Mouse (Mus musculus) urinary bladder, postnatal 4 days (tissue): ENCODE results near the gene Rps6kl1.
A peak's percentile ranks its signal among the peaks of the same experiment; 100 is the strongest.

ENCODE experiments used
- DNase-seq, 2 experiments: peaks; one replicate each; pipeline ENCODE4 v3.0.0; 2021 to 2022; ENCODE audit warnings: low spot score in 2 of 2

The Rps6kl1 gene

GRCm38 (mm10) chr12:85151002-85151774 lies at the start of gene Rps6kl1:
TSS of gene Rps6kl1 (minus strand) at chr12:85151264.
- no peak for DNase-seq

GRCm38 (mm10) chr12:85199954-85200353 lies 48.9 kb upstream of the Rps6kl1 start:
- DNase-seq = no peak

- DNase-seq = no peak
These were observed 46.9 kb upstream of the Rps6kl1 start for GRCm38 (mm10) chr12:85197936-85198335.

- no peak for DNase-seq
These were observed 46.3 kb upstream of the Rps6kl1 start for GRCm38 (mm10) chr12:85197371-85197770.

- DNase-seq = no peak
These were observed 45.1 kb upstream of the Rps6kl1 start for GRCm38 (mm10) chr12:85196191-85196590.

GRCm38 (mm10) chr12:85195086-85195485 lies 44.0 kb upstream of the Rps6kl1 start:
- no peak for DNase-seq

GRCm38 (mm10) chr12:85194623-85195018 lies 43.6 kb upstream of the Rps6kl1 start:
- DNase-seq = peak; percentile 82 to 83

- DNase-seq = no peak
These were observed 43.0 kb upstream of the Rps6kl1 start for GRCm38 (mm10) chr12:85193923-85194622.

GRCm38 (mm10) chr12:85193146-85193545 lies 42.1 kb upstream of the Rps6kl1 start:
- DNase-seq = no peak

- no peak for DNase-seq
These were observed 41.5 kb upstream of the Rps6kl1 start for GRCm38 (mm10) chr12:85192461-85193108.

- no peak for DNase-seq
These were observed 39.2 kb upstream of the Rps6kl1 start for GRCm38 (mm10) chr12:85190290-85190689.

GRCm38 (mm10) chr12:85186361-85186760 lies 35.3 kb upstream of the Rps6kl1 start:
- DNase-seq = no peak

- DNase-seq = no peak
These were observed 34.7 kb upstream of the Rps6kl1 start for GRCm38 (mm10) chr12:85185810-85186209.

- DNase-seq = no peak
These were observed 33.1 kb upstream of the Rps6kl1 start for GRCm38 (mm10) chr12:85184118-85184517.

GRCm38 (mm10) chr12:85182898-85183297 lies 31.8 kb upstream of the Rps6kl1 start:
- DNase-seq = no peak

GRCm38 (mm10) chr12:85182345-85182643 lies 31.2 kb upstream of the Rps6kl1 start:
- DNase-seq = no peak

- DNase-seq = no peak
These were observed 30.6 kb upstream of the Rps6kl1 start for GRCm38 (mm10) chr12:85181475-85182344.

- DNase-seq = no peak
These were observed 27.2 kb upstream of the Rps6kl1 start for GRCm38 (mm10) chr12:85178294-85178693.

GRCm38 (mm10) chr12:85177740-85178239 lies 26.7 kb upstream of the Rps6kl1 start, which contains the start of gene Pgf:
TSS of gene Pgf (minus strand) at chr12:85177790.
- DNase-seq = no peak

GRCm38 (mm10) chr12:85176846-85177523 lies 25.9 kb upstream of the Rps6kl1 start:
- DNase-seq = no peak
